In the genomic region with DNA sequence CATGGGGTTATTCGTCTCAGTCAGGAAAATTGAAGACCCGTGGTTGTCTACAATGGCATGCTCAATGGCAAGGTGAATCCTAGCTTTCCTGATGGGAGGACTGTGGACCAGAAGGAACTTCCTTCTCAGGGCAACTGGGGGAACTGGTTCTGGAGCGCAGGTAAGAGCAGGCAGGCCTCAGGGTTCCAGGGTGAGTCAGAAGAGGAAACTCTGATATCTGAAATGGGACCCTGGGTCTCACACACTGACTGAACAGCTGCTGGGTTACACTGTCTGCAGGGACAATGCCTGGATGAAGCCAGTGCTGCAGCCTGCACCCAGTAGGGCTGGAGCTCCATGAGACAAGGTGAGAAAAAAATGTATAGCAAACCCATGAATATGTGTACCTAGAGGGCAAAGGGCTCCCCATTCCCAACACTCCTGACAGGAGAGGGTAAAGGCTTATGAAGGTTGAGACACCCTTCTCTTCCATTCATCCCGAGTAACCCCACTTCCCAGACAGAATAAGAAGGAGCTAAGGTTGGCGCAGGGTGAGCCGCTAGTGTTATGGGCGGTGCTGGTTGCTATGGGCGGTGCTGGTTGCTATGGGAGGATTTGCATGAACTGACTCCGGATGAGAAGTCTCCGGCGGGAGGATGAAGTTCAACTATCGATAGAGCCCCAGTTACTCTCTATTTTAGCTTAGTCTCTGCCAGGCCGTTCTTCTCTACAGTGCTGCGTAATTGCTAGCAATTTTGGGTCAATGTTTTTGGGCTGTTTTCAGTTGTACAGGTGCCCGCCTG, we compare ENCODE assay signal across 8 mouse cellular contexts. TPM values are rescaled to one million over a fixed set of nuclear protein-coding genes. Genes with fewer than 3 reads are reported as not detected.
A peak's percentile ranks its signal among the peaks of the same experiment; 100 is the strongest.
DNase-seq lines count a peak whose midpoint lies in the region; ATAC-seq and TF ChIP-seq lines count a peak whose summit lies in the region.

No protein-coding gene starts in this region.

- H3K27me3 ChIP-seq in midbrain, embryonic 12.5 days = peaks cover 10% of the 10 kb centered on the region; the same call in 1 of the 2 replicates
- no peaks in the 10 kb centered on the region for H3K27me3 ChIP-seq in midbrain, postnatal 0 days (ENCODE audit: insufficient read depth, low read length)
- no peaks in the 10 kb centered on the region for H3K27me3 ChIP-seq in forebrain, embryonic 11.5 days (ENCODE audit: control insufficient read depth, insufficient read depth, low read length)
- no peaks in the 10 kb centered on the region for H3K27me3 ChIP-seq in lung, postnatal 0 days (replicated peaks; ENCODE audit: insufficient read depth, low read length)
- no peaks in the 10 kb centered on the region for H3K27me3 ChIP-seq in splenic B cell, adult 2 months (ENCODE audit: control insufficient read depth, insufficient read depth, low read length, poor library complexity, severe bottlenecking)

- H3K36me3 ChIP-seq in midbrain, embryonic 12.5 days = peaks cover 12% of the 10 kb centered on the region; the same call in 1 of the 2 replicates
- peaks cover 30% of the 10 kb centered on the region for H3K36me3 ChIP-seq in midbrain, postnatal 0 days (ENCODE audit: insufficient read depth, low read length)
- H3K36me3 ChIP-seq in forebrain, embryonic 11.5 days (ENCODE audit: control insufficient read depth, insufficient read depth, low read length) = no peaks in the 10 kb centered on the region
- peaks cover 9% of the 10 kb centered on the region; the same call in 1 of the 2 replicates for H3K36me3 ChIP-seq in lung, postnatal 0 days (ENCODE audit: insufficient read depth, low read length)
- H3K36me3 ChIP-seq in splenic B cell, adult 2 months (ENCODE audit: control insufficient read depth, insufficient read depth, low read length, poor library complexity, severe bottlenecking) = no peaks in the 10 kb centered on the region

- no peak overlapping the region for H3K9ac ChIP-seq in midbrain, embryonic 12.5 days (replicated peaks)
- no peak overlapping the region for H3K9ac ChIP-seq in midbrain, postnatal 0 days (replicated peaks; ENCODE audit: low read length, poor library complexity, severe bottlenecking)
- H3K9ac ChIP-seq in forebrain, embryonic 11.5 days (ENCODE audit: low read length) = peak overlapping the region; percentile 24; the same call in 1 of the 2 replicates
- H3K9ac ChIP-seq in lung, postnatal 0 days (replicated peaks; ENCODE audit: low read depth) = no peak overlapping the region

- no peak for DNase-seq in midbrain, postnatal 0 days (ENCODE audit: low spot score)
- DNase-seq in forebrain, embryonic 11.5 days (ENCODE audit: low spot score) = peak; percentile 76
- peak; percentile 92 to 94 for DNase-seq in kidney, adult 8-10 months
- DNase-seq in lung, postnatal 0 days (ENCODE audit: low spot score) = peak; percentile 35
- DNase-seq in splenic B cell, adult 2 months (ENCODE audit: low read depth, low spot score) = peak; percentile 84
- DNase-seq in left cerebral cortex, postnatal 10 days (ENCODE audit: extremely low spot score in 1 of 2, low spot score in 2 of 2) = no peak
- DNase-seq in cerebellum, adult 11-12 months = no peak

- WGBS in midbrain, embryonic 12.5 days = 20% methylated on average over 15 of the region's 15 CpGs
- WGBS in midbrain, postnatal 0 days = 30% methylated on average over 15 of the region's 15 CpGs
- WGBS in forebrain, embryonic 11.5 days = 22% methylated on average over 15 of the region's 15 CpGs
- 21% methylated on average over 15 of the region's 15 CpGs for WGBS in lung, postnatal 0 days

- intact Hi-C loops in left cerebral cortex, postnatal 10 days (cut with DNase I) = no loop called here

- H3K9me3 ChIP-seq in midbrain, embryonic 12.5 days = no peaks in the 10 kb centered on the region
- H3K9me3 ChIP-seq in midbrain, postnatal 0 days (ENCODE audit: low read length) = no peaks in the 10 kb centered on the region
- H3K9me3 ChIP-seq in forebrain, embryonic 11.5 days (ENCODE audit: control insufficient read depth, low read length) = no peaks in the 10 kb centered on the region
- no peaks in the 10 kb centered on the region for H3K9me3 ChIP-seq in lung, postnatal 0 days (ENCODE audit: low read length)

- H3K27ac ChIP-seq in midbrain, embryonic 12.5 days (replicated peaks) = no peak overlapping the region
- no peak overlapping the region for H3K27ac ChIP-seq in midbrain, postnatal 0 days (ENCODE audit: low read depth, low read length)
- no peak overlapping the region for H3K27ac ChIP-seq in forebrain, embryonic 11.5 days (ENCODE audit: low read depth, low read length)
- H3K27ac ChIP-seq in lung, postnatal 0 days (ENCODE audit: low read length) = no peak overlapping the region

- H3K4me2 ChIP-seq in midbrain, embryonic 12.5 days (replicated peaks) = peak overlapping the region; percentile 30
- H3K4me2 ChIP-seq in midbrain, postnatal 0 days (ENCODE audit: low read depth, low read length, poor library complexity, severe bottlenecking) = no peak overlapping the region
- H3K4me2 ChIP-seq in forebrain, embryonic 11.5 days (ENCODE audit: low read depth, low read length, severe bottlenecking) = 0 out of 2 replicates have a peak overlapping the region, but pooled peaks have one; percentile 20
- no peak overlapping the region for H3K4me2 ChIP-seq in lung, postnatal 0 days (replicated peaks; ENCODE audit: low read depth, low read length)

- no peak for TF ChIP-seq EP300 in lung, postnatal 0 days (IDR thresholded peaks at IDR 0.05)

- no peak overlapping the region for H3K4me3 ChIP-seq in midbrain, embryonic 12.5 days
- no peak overlapping the region for H3K4me3 ChIP-seq in midbrain, postnatal 0 days (ENCODE audit: low read depth, low read length)
- no peak overlapping the region for H3K4me3 ChIP-seq in forebrain, embryonic 11.5 days (ENCODE audit: low read depth, low read length)
- no peak overlapping the region for H3K4me3 ChIP-seq in lung, postnatal 0 days (ENCODE audit: low read depth, low read length)

- peak; percentile 63 for ATAC-seq in midbrain, embryonic 12.5 days (ENCODE audit: low FRiP score, low read depth)
- ATAC-seq in midbrain, postnatal 0 days (ENCODE audit: low FRiP score) = no peak
- peak; percentile 55 for ATAC-seq in forebrain, embryonic 11.5 days (replicated peaks; ENCODE audit: low FRiP score)
- peak; percentile 59 for ATAC-seq in lung, postnatal 0 days

- peaks cover 8% of the 10 kb centered on the region; the same call in 1 of the 2 replicates for H3K4me1 ChIP-seq in midbrain, embryonic 12.5 days
- H3K4me1 ChIP-seq in midbrain, postnatal 0 days (ENCODE audit: insufficient read depth, low read length) = no peaks in the 10 kb centered on the region
- H3K4me1 ChIP-seq in forebrain, embryonic 11.5 days (replicated peaks; ENCODE audit: control insufficient read depth, insufficient read depth, low read length) = peaks cover 6% of the 10 kb centered on the region; the same call in 1 of the 2 replicates
- no peaks in the 10 kb centered on the region for H3K4me1 ChIP-seq in lung, postnatal 0 days (ENCODE audit: insufficient read depth, low read depth, low read length)

- no peak for TF ChIP-seq CTCF in midbrain, postnatal 0 days (IDR thresholded peaks at IDR 0.05)
- TF ChIP-seq CTCF in lung, postnatal 0 days (IDR thresholded peaks at IDR 0.05) = no peak

RNA-seq across cellular contexts. Expression of a gene that starts 19.4 kb away (rescaled TPM):
- polyA plus RNA-seq in midbrain, embryonic 12.5 days (2016; fragmentation: Nextera tagmentation; extraction: Ambion mirVana) = 47.3 and 48.8 TPM in 2 replicates
- total RNA-seq in midbrain, postnatal 0 days (2014; rRNA removed) = 221 and 246 TPM in 2 replicates
- 240 and 311 TPM in 2 replicates for polyA plus RNA-seq in midbrain, postnatal 0 days (2015; fragmentation: Nextera tagmentation; extraction: Ambion mirVana)
- 51.8 and 54.0 TPM in 2 replicates for polyA plus RNA-seq in forebrain, embryonic 11.5 days (2014; fragmentation: Nextera tagmentation; extraction: Ambion mirVana)
- polyA plus RNA-seq in lung, postnatal 0 days (2015; fragmentation: Nextera tagmentation; extraction: Ambion mirVana) = 67.5 and 70.1 TPM in 2 replicates
- 100 to 1,000 TPM; 186 to 187 TPM for total RNA-seq in left cerebral cortex, postnatal 10 days (2021)

RNA-seq across cellular contexts. Expression of a gene that starts 24.4 kb away (rescaled TPM):
- polyA plus RNA-seq in midbrain, embryonic 12.5 days (2016; fragmentation: Nextera tagmentation; extraction: Ambion mirVana) = 31.4 and 35.4 TPM in 2 replicates
- total RNA-seq in midbrain, postnatal 0 days (2014; rRNA removed) = 11.4 and 12.3 TPM in 2 replicates
- 40.1 and 41.5 TPM in 2 replicates for polyA plus RNA-seq in midbrain, postnatal 0 days (2015; fragmentation: Nextera tagmentation; extraction: Ambion mirVana)
- 38.3 and 41.4 TPM in 2 replicates for polyA plus RNA-seq in forebrain, embryonic 11.5 days (2014; fragmentation: Nextera tagmentation; extraction: Ambion mirVana)
- 33.2 and 35.4 TPM in 2 replicates for polyA plus RNA-seq in lung, postnatal 0 days (2015; fragmentation: Nextera tagmentation; extraction: Ambion mirVana)
- total RNA-seq in left cerebral cortex, postnatal 10 days (2021) = 10 to 100 TPM; 22.8 to 24.4 TPM

Comparison
In these comparisons a context has a peak if more than half of its experiments do, and no peak if none do; other contexts are left out.
1. H3K4me2 ChIP-seq: peak in midbrain, embryonic 12.5 days (single experiment) and forebrain, embryonic 11.5 days (single experiment); none in midbrain, postnatal 0 days (single experiment) and lung, postnatal 0 days (single experiment).
2. DNase-seq: peak in forebrain, embryonic 11.5 days (single experiment), kidney, adult 8-10 months (2 of 2), lung, postnatal 0 days (single experiment) and splenic B cell, adult 2 months (single experiment); none in midbrain, postnatal 0 days (single experiment), left cerebral cortex, postnatal 10 days (0 of 2) and cerebellum, adult 11-12 months (single experiment).